Mouse (Mus musculus) kidney, embryonic 14.5 days (tissue): ENCODE data around the gene Gcsam. TPM values are rescaled to one million over a fixed set of nuclear protein-coding genes. Genes with fewer than 3 reads are reported as not detected.

Source experiments
- ATAC-seq: fragments of 200-750 bp; cut with Nextera tagmentation; 2 replicates; pipeline ENCODE4 v1.8.0; 2017; ENCODE audit warnings: moderate number of reproducible peaks, mild to moderate bottlenecking, moderate TSS enrichment, moderate library complexity; ENCODE audit not compliant: low FRiP score, low TSS enrichment
- H3K27ac ChIP-seq: fragments of 300-500 bp; sonication (generic); 2 replicates; pipeline ENCODE4 v1.5.1; 2014; ENCODE audit warnings: low read depth, mild to moderate bottlenecking, low read length, moderate library complexity, mixed read lengths
- H3K27me3 ChIP-seq: fragments of 300-500 bp; sonication (generic); 2 replicates; pipeline ENCODE4 v1.6.1; 2014; ENCODE audit warnings: mild to moderate bottlenecking, low read length; ENCODE audit not compliant: control insufficient read depth, insufficient read depth
- H3K36me3 ChIP-seq: fragments of 300-500 bp; sonication (generic); 2 replicates; pipeline ENCODE4 v1.6.1; 2014; ENCODE audit warnings: low read length, mixed read lengths; ENCODE audit not compliant: control insufficient read depth, insufficient read depth
- H3K4me1 ChIP-seq: fragments of 300-500 bp; sonication (generic); 2 replicates; pipeline ENCODE4 v1.6.1; 2014; ENCODE audit warnings: low read length, mixed read lengths; ENCODE audit not compliant: control insufficient read depth, insufficient read depth
- H3K4me2 ChIP-seq: fragments of 300-500 bp; sonication (generic); replicated peaks from 2 replicates; pipeline ENCODE4 v1.6.1; 2014; ENCODE audit warnings: low read depth, mild to moderate bottlenecking, low read length
- H3K4me3 ChIP-seq: fragments of 300-500 bp; sonication (generic); 2 replicates; pipeline ENCODE4 v1.5.1; 2014; ENCODE audit warnings: mild to moderate bottlenecking, low read length
- H3K9ac ChIP-seq: fragments of 300-500 bp; sonication (generic); 2 replicates; pipeline ENCODE4 v1.6.1; 2014; ENCODE audit warnings: low read depth, mild to moderate bottlenecking, low read length, moderate library complexity
- H3K9me3 ChIP-seq: fragments of 300-500 bp; sonication (generic); 2 replicates; pipeline ENCODE4 v1.6.1; 2016; ENCODE audit warnings: low read length; ENCODE audit not compliant: control insufficient read depth
- WGBS: fragments of 180-500 bp; shearing (Covaris S2); extraction: QIAGEN DNeasy Blood & Tissue Kit; methylation state at CpG from one replicate; pipeline ENCODE4 v1.1.7; 2014; 5-methylcytosine and 5-hydroxymethylcytosine counted together
- polyA plus RNA-seq: library from polyadenylated mRNA; unstranded; fragments of >200 nt; fragmentation: Nextera tagmentation; extraction: Ambion mirVana; gene quantifications from 2 replicates; pipeline ENCODE4 v1.2.1, GENCODE M21; 2014

Gene Gcsam
- polyA plus RNA-seq, 1 experiment from 2014 or later = 0.19 TPM

- Histone ChIP-seq H3K4me1 (no peaks in the 10 kb centered on the region), H3K4me2 (no peak overlapping the region), H3K27ac (no peak overlapping the region), H3K9ac (no peak overlapping the region), H3K9me3 (no peaks in the 10 kb centered on the region), H3K36me3 (no peaks in the 10 kb centered on the region), H3K27me3 (no peaks in the 10 kb centered on the region), H3K4me3 (no peak overlapping the region)
- 84% methylated on average over 2 of the region's 2 CpGs for WGBS
- ATAC-seq = no peak
These were observed 3.1 kb downstream of the Gcsam start for GRCm38 (mm10) chr16:45613247-45613646.

GRCm38 (mm10) chr16:45615944-45616343, 5.8 kb downstream of the Gcsam start:
- Histone ChIP-seq H3K36me3 (no peaks in the 10 kb centered on the region), H3K27ac (no peak overlapping the region), H3K9me3 (no peaks in the 10 kb centered on the region), H3K9ac (no peak overlapping the region), H3K4me3 (no peak overlapping the region), H3K4me1 (no peaks in the 10 kb centered on the region), H3K27me3 (no peaks in the 10 kb centered on the region), H3K4me2 (no peak overlapping the region)
- ATAC-seq = no peak
- 83% methylated on average over 1 of the region's 1 CpGs for WGBS

DNA sequence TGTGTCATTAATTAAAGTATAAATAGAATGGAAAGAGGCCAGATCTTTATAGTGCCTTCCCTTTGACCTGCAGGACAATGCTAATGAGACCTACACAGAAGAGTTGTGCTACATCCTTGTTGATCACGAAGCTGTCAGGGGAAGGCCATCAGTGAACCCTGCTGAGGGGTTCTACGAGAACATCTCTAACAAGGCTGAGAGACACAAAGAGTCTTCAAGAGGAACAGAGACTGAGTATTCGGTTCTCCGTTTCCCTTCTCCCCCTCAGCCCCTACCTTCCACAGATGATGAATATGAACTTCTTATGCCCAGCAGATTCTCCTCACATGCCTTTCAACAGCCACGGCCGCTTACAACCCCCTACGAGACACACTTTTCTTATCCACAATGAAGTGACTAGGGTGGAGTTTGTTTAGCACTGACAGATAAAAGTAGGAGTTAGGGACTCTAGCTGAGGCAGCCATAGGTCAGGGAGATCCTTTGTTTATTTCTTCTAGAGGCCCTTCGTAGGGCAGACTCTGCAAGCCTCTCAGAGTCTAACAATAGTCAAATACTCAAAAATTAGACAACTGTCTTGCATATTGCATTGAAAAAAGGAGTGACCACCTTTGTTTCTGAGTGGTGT, 9.7 kb downstream of the Gcsam start:
- Histone ChIP-seq H3K36me3 (no peaks in the 10 kb centered on the region), H3K4me1 (no peaks in the 10 kb centered on the region), H3K4me2 (no peak overlapping the region), H3K4me3 (no peak overlapping the region), H3K9me3 (no peaks in the 10 kb centered on the region), H3K27ac (no peak overlapping the region), H3K9ac (no peak overlapping the region), H3K27me3 (no peaks in the 10 kb centered on the region)
- no peak for ATAC-seq
- 86% methylated on average over 8 of the region's 8 CpGs for WGBS

DNA sequence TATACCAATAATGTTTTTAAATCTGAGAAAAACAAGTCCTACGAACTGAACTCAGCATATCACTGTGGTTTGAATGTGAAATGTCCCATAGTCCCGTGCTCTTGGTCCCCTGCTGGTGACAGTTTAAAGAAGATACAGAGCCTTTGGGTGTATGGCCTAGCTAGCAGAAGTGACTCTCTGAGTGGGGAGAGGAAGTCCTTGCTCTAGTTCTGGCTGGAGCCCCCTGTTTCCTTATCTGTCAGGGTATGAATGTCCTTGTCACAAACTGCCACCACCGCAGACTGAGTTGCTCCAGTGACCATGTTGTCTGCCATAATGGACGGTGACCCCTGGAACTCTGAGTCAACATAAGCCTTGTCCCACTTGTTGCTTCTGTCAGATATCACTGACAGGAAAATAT, 13.1 kb downstream of the Gcsam start:
- 88% methylated on average over 4 of the region's 4 CpGs for WGBS
- no peaks in the 10 kb centered on the region for H3K9me3 ChIP-seq

DNA sequence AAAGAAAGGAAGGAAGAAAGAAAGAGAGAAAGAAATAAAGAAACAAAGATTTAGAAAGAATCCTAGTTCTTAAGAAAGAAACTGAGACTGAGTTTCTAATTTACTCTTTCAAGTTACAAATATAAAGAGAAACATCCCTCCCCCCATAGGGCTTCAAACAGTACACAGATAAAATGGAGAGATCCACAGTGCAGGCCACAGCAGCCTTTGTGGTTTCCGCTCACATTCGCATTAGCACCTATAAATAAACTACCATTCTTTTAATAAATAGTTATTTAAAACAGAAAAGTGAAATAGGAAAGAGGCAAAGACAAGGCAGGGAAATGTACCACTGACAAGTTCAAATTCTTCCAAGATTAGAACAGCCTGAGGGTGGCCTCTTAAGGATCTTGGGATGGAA, 14.6 kb downstream of the Gcsam start:
- WGBS = 82% methylated on average over 2 of the region's 2 CpGs
- Histone ChIP-seq H3K9me3 (no peaks in the 10 kb centered on the region), H3K4me1 (no peaks in the 10 kb centered on the region), H3K9ac (no peak overlapping the region), H3K36me3 (no peaks in the 10 kb centered on the region), H3K4me2 (no peak overlapping the region), H3K27ac (no peak overlapping the region), H3K27me3 (no peaks in the 10 kb centered on the region), H3K4me3 (no peak overlapping the region)
- no peak for ATAC-seq

More for the DNA sequence above, 13.1 kb downstream of the Gcsam start:
- ATAC-seq = no peak
- Histone ChIP-seq H3K27ac (no peak overlapping the region), H3K9ac (no peak overlapping the region), H3K36me3 (no peaks in the 10 kb centered on the region), H3K4me1 (no peaks in the 10 kb centered on the region), H3K4me2 (no peak overlapping the region), H3K4me3 (no peak overlapping the region), H3K27me3 (no peaks in the 10 kb centered on the region)

- WGBS = 79% methylated on average over 2 of the region's 2 CpGs
- H3K27me3 ChIP-seq = no peaks in the 10 kb centered on the region
These were observed 15.2 kb downstream of the Gcsam start for GRCm38 (mm10) chr16:45625342-45625741.

GRCm38 (mm10) chr16:45629497-45630105, 19.4 kb downstream of the Gcsam start:
- no peak overlapping the region for H3K4me2 ChIP-seq
- H3K4me3 ChIP-seq = no peak overlapping the region
- no peaks in the 10 kb centered on the region for H3K9me3 ChIP-seq
- H3K9ac ChIP-seq = no peak overlapping the region
- ATAC-seq = no peak
- H3K4me1 ChIP-seq = no peaks in the 10 kb centered on the region
- no peaks in the 10 kb centered on the region for H3K27me3 ChIP-seq
- H3K27ac ChIP-seq = no peak overlapping the region
- H3K36me3 ChIP-seq = no peaks in the 10 kb centered on the region
- 72% methylated on average over 8 of the region's 8 CpGs for WGBS

More at GRCm38 (mm10) chr16:45625342-45625741, 15.2 kb downstream of the Gcsam start:
- H3K9ac ChIP-seq = no peak overlapping the region
- no peak overlapping the region for H3K27ac ChIP-seq
- no peaks in the 10 kb centered on the region for H3K4me1 ChIP-seq
- H3K9me3 ChIP-seq = no peaks in the 10 kb centered on the region
- no peak overlapping the region for H3K4me2 ChIP-seq
- H3K4me3 ChIP-seq = no peak overlapping the region
- ATAC-seq = no peak
- no peaks in the 10 kb centered on the region for H3K36me3 ChIP-seq

DNA sequence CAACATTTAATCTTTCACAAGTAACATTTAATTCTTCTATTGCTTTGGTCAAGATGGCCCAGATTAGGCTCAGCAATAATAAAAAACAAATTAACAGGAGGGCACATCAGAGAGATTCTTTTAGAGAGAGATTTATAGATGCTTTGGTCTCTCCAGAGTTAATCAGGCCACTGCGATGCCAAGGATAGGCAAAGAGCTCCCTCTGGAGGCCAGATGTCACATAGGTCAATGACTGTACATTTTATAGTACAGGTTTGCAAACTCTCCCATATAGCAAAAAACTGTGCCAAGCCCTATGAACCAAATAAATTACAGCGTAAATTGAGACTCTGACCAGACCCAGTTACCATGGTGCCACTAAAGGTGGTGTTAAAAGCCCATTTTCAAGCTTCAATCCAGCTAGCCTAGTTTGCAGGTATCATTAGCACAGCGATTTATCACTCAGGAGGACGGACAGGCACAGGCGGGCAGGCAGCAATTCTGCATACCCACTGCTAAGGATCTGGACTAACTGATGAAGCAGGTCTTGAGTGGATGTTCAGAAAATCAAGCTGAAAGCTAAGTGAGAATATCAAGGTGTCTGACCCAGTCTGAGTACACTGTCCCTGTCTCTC, 20.3 kb downstream of the Gcsam start:
- Histone ChIP-seq H3K9ac (no peak overlapping the region), H3K27ac (no peak overlapping the region), H3K4me1 (no peaks in the 10 kb centered on the region), H3K4me3 (no peak overlapping the region), H3K9me3 (no peaks in the 10 kb centered on the region), H3K27me3 (no peaks in the 10 kb centered on the region), H3K36me3 (no peaks in the 10 kb centered on the region), H3K4me2 (no peak overlapping the region)
- peak; percentile 85 for ATAC-seq
- WGBS = 60% methylated on average over 5 of the region's 5 CpGs

DNA sequence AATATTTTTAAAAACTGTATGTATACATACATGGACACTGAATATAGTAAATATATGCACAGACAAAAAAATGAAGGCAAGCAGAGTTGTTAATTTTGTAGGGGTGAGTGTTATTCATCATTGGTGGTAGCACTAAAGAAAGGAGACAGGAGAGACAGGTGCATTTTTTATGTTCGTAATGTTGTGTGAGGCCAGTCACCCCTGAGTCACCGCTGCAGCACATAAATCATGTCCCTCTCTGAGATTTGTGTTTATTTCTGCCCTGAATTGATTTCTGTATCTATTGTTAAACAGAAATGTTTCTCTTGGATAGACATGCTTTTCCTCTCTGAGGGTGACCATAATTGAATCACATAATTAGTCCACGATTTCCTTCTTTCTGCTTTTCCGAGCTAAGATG, 22.2 kb downstream of the Gcsam start:
- ATAC-seq = no peak
- H3K4me2 ChIP-seq = no peak overlapping the region
- H3K27me3 ChIP-seq = no peaks in the 10 kb centered on the region
- H3K27ac ChIP-seq = no peak overlapping the region
- H3K4me1 ChIP-seq = no peaks in the 10 kb centered on the region
- WGBS = 52% methylated on average over 4 of the region's 4 CpGs
- H3K4me3 ChIP-seq = no peak overlapping the region
- H3K36me3 ChIP-seq = no peaks in the 10 kb centered on the region
- no peak overlapping the region for H3K9ac ChIP-seq
- no peaks in the 10 kb centered on the region for H3K9me3 ChIP-seq
